Mouse (Mus musculus) small intestine, adult 2 months (tissue): ENCODE data around the gene Grm4. TPM values are rescaled to one million over a fixed set of nuclear protein-coding genes. Genes with fewer than 3 reads are reported as not detected.

ENCODE experiments used
- H3K27ac ChIP-seq: fragments of 200-500 bp; 2 replicates; pipeline ENCODE4 v1.5.1; 2012; ENCODE audit warnings: low read depth, low read length, control low read depth, inconsistent platforms; ENCODE audit not compliant: insufficient read depth
- H3K27me3 ChIP-seq: fragments of 200-500 bp; 2 replicates; pipeline ENCODE4 v1.6.1; 2012; ENCODE audit warnings: mild to moderate bottlenecking, moderate library complexity, low read length, inconsistent platforms; ENCODE audit not compliant: control insufficient read depth, insufficient read depth
- H3K36me3 ChIP-seq: fragments of 200-500 bp; 2 replicates; pipeline ENCODE4 v1.6.1; 2012; ENCODE audit warnings: mild to moderate bottlenecking, low read length, control low read depth, inconsistent platforms; ENCODE audit not compliant: control insufficient read depth, insufficient read depth
- H3K4me1 ChIP-seq: fragments of 200-500 bp; 2 replicates; pipeline ENCODE4 v1.6.1; 2012; ENCODE audit warnings: low read length, inconsistent platforms, mixed read lengths; ENCODE audit not compliant: control insufficient read depth, insufficient read depth, insufficient read length
- H3K4me3 ChIP-seq: fragments of 200-500 bp; 2 replicates; pipeline ENCODE4 v1.5.1; 2012; ENCODE audit warnings: low read depth, mild to moderate bottlenecking, control low read depth, inconsistent platforms, low read length, moderate library complexity
- CTCF ChIP-seq: fragments of 200-500 bp; IDR thresholded peaks from 2 replicates; pipeline ENCODE4 v1.5.1; 2012; ENCODE audit warnings: low read depth, mild to moderate bottlenecking, control low read depth, inconsistent platforms, low read length, moderate library complexity, mixed read lengths; ENCODE audit not compliant: insufficient replicate concordance, insufficient read length; ENCODE audit errors: extremely low read depth
- POLR2A ChIP-seq: fragments of 200-500 bp; IDR thresholded peaks from 2 replicates; pipeline ENCODE4 v1.6.1; 2012; ENCODE audit warnings: low read depth, mild to moderate bottlenecking, control low read depth, inconsistent platforms, low read length, moderate library complexity
- WGBS: fragments of 180-500 bp; shearing (Covaris S2); methylation state at CpG from one replicate; pipeline ENCODE4 v1.1.7; 2018; 5-methylcytosine and 5-hydroxymethylcytosine counted together
- polyA plus RNA-seq: library from polyadenylated mRNA; depleted of rRNA; stranded (reverse); fragments of >200 nt; gene quantifications from 2 replicates; pipeline ENCODE4 v1.2.3, GENCODE M21; 2012

Grm4 gene
- polyA plus RNA-seq, 1 experiment: 4.1 TPM

GRCm38 (mm10) chr17:27453045-27453444 is 68.2 kb downstream of the Grm4 start:
- Histone ChIP-seq H3K4me1 (no peaks in the 10 kb centered on the region), H3K4me3 (no peak overlapping the region), H3K27me3 (no peaks in the 10 kb centered on the region), H3K36me3 (no peaks in the 10 kb centered on the region), H3K27ac (no peak overlapping the region)
- TF ChIP-seq CTCF: no peak
- no peak for TF ChIP-seq POLR2A
- WGBS: 65% methylated on average over 8 of the region's 8 CpGs

GRCm38 (mm10) chr17:27451787-27452186 is 69.4 kb downstream of the Grm4 start:
- H3K36me3 ChIP-seq: no peaks in the 10 kb centered on the region
- WGBS: 28% methylated on average over 9 of the region's 9 CpGs
- no peak overlapping the region for H3K27ac ChIP-seq
- no peaks in the 10 kb centered on the region for H3K27me3 ChIP-seq
- H3K4me1 ChIP-seq: no peaks in the 10 kb centered on the region
- no peak for TF ChIP-seq POLR2A
- TF ChIP-seq CTCF: peak; percentile 37; the same call in 1 of the 2 replicates
- H3K4me3 ChIP-seq: no peak overlapping the region

GRCm38 (mm10) chr17:27451216-27451615 is 70.0 kb downstream of the Grm4 start:
- Histone ChIP-seq H3K27ac (no peak overlapping the region), H3K4me1 (no peaks in the 10 kb centered on the region), H3K27me3 (no peaks in the 10 kb centered on the region), H3K4me3 (no peak overlapping the region), H3K36me3 (no peaks in the 10 kb centered on the region)
- TF ChIP-seq POLR2A: no peak
- TF ChIP-seq CTCF: no peak
- WGBS: 87% methylated on average over 14 of the region's 14 CpGs

GRCm38 (mm10) chr17:27449757-27450330 is 71.4 kb downstream of the Grm4 start:
- Histone ChIP-seq H3K36me3 (no peaks in the 10 kb centered on the region), H3K27ac (no peak overlapping the region), H3K4me1 (peaks cover 5% of the 10 kb centered on the region), H3K4me3 (no peak overlapping the region), H3K27me3 (no peaks in the 10 kb centered on the region)
- 86% methylated on average over 14 of the region's 14 CpGs for WGBS
- no peak for TF ChIP-seq CTCF
- no peak for TF ChIP-seq POLR2A

- H3K4me1 ChIP-seq: peaks cover 7% of the 10 kb centered on the region
- H3K4me3 ChIP-seq: no peak overlapping the region
- no peak overlapping the region for H3K27ac ChIP-seq
- no peaks in the 10 kb centered on the region for H3K36me3 ChIP-seq
- no peak for TF ChIP-seq POLR2A
- no peak for TF ChIP-seq CTCF
- H3K27me3 ChIP-seq: no peaks in the 10 kb centered on the region
- 84% methylated on average over 6 of the region's 6 CpGs for WGBS
Measured at GRCm38 (mm10) chr17:27448749-27449148, 72.5 kb downstream of the Grm4 start.

GRCm38 (mm10) chr17:27445364-27446075 is 75.7 kb downstream of the Grm4 start:
- Histone ChIP-seq H3K27ac (no peak overlapping the region), H3K27me3 (no peaks in the 10 kb centered on the region), H3K4me3 (peak overlapping the region; percentile 19), H3K36me3 (no peaks in the 10 kb centered on the region), H3K4me1 (peaks cover 34% of the 10 kb centered on the region)
- 10% methylated on average over 17 of the region's 17 CpGs for WGBS
- TF ChIP-seq CTCF: no peak
- no peak for TF ChIP-seq POLR2A

- no peak for TF ChIP-seq POLR2A
- no peak for TF ChIP-seq CTCF
Measured at GRCm38 (mm10) chr17:27442538-27443113, 78.6 kb downstream of the Grm4 start.

More at GRCm38 (mm10) chr17:27442538-27443113, 78.6 kb downstream of the Grm4 start:
- WGBS: 25% methylated on average over 13 of the region's 13 CpGs
- Histone ChIP-seq H3K4me1 (peaks cover 34% of the 10 kb centered on the region), H3K27ac (peak overlapping the region; percentile 98), H3K4me3 (0 out of 2 replicates have a peak overlapping the region, but pooled peaks have one; percentile 5), H3K27me3 (no peaks in the 10 kb centered on the region), H3K36me3 (no peaks in the 10 kb centered on the region)
